Mouse (Mus musculus) fibroblast of lung, adult 2 months (primary cell): ENCODE results near the gene Irak2.
"Not testable (repeated sequence)": the region's sequence is repeated elsewhere in the genome, so short reads cannot be mapped to it uniquely, and the experiment has no call there.

ENCODE experiments used
- DNase-seq: peaks from one replicate; pipeline ENCODE4 v3.0.0-alpha.2; 2011; ENCODE audit warnings: low read depth

Gene Irak2

DNA sequence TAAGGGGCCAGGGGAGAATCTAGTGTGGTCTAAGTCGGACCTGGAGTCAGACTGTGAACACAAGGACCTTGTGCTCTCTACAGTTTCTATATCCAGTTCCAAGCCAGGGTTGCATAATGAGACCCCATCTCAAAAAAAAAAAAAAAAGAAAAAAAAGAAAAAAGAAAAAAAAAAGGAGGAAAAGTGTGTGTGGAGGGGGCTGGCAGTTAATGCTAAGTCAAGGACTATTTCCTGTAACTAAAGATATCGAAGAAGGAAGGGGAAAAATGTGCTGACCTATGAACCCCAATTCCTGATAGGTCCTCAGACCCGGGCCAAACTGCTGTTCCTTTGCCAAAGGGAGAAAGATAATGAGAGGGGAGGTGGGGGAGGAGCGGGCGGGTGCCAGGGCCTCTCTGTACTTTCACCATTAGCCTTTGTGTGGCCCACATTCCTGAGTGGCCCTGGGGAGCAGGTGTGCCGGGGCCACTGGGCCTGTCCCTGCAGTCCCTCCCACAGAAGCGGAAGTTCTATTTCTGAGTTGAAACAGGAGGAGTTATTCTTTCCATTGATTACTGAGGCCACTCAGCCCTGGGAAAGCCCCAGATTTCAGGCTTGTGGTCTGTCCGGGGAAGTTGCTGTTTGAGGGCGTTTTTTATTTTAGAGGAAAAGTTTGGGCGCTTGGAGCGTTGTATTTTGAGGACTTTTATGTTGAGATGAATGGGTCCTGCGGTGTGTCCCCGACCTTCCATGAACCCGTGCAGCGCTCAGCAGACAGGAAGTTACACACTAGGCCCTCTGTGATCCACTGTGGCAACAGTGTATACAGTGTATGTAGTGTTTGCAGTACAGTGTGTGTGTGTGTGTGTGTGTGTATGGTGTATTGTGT lies 30.3 kb downstream of the Irak2 start:
- DNase-seq, result no peak

DNA sequence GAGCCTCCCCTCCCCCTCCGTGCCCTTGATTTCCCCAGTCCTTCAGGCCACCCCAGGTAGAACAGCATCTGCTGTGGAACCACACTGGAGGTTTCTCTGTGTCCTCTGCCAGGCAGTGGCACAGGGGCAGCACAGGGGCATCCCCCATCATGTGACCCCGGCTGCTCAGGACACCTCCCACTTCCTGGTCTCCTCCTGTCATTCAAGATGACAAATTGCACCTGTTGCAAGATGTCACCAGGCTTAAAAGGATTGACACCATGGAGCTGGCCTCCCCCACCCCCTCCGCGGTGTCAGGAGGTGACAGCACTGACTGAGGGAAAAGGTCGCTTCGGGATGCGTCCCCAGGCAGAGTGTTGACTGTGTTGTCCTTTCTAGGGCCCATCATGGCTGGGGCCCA lies 31.6 kb downstream of the Irak2 start:
- DNase-seq, result no peak

DNA sequence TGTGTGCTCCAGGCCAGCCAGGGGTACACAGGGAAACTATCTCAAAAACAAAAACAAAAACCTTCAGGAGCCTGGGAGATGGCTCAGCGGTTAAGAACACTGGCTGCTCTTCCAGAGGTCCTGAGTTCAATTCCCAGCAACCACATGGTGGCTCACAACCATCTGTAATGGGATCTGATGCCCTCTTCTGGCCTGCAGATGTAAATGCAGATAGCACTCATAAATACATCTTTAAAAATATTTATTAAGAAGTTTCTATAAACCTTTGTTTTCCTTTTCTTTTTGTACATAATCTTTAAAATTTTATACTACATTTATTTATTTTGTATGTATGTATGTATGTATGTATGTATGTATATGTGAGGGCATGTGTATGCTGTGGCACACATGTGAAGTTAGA lies 33.8 kb downstream of the Irak2 start:
- not testable (repeated sequence) for DNase-seq

DNA sequence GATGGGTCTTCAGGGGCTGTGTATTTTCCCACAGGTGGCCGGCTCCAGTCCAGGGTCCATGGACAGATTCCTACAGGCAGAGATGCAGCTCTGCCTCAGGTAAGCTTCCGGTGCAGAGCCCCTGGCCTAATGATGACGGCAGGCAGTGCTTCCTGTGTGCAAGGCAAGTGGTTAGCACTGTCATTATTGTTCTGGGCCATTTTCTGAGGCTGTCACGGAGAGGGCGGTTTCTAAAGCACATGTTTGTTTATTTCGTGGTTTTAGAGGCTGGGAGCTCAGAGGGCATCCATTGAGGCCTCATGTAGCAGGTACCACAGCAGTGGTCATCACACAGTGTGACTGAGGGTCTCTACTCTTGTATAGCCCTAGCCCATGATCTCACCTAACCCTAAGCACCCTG lies 34.7 kb downstream of the Irak2 start:
- DNase-seq, result no peak

GRCm38 (mm10) chr6:113675234-113675633 lies 37.0 kb downstream of the Irak2 start:
- DNase-seq, result peak; percentile 67

DNA sequence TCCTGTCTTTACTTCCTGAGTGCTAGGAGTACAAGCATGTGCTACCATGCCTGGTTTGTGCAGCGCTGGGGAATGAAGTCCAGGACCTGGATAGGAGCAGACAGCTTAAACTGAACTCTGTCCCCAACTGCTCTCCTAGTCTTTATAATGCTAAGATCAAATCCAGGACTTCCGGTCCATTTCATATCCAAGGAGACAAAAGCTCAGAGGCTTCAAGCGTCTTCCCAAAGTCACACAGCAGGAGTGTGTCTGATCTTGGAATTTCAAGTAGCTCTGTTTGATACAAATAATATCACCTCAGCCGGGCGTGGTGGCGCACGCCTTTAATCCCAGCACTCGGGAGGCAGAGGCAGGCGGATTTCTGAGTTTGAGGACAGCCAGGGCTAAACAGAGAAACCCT lies 37.7 kb downstream of the Irak2 start:
- DNase-seq, result no peak

DNA sequence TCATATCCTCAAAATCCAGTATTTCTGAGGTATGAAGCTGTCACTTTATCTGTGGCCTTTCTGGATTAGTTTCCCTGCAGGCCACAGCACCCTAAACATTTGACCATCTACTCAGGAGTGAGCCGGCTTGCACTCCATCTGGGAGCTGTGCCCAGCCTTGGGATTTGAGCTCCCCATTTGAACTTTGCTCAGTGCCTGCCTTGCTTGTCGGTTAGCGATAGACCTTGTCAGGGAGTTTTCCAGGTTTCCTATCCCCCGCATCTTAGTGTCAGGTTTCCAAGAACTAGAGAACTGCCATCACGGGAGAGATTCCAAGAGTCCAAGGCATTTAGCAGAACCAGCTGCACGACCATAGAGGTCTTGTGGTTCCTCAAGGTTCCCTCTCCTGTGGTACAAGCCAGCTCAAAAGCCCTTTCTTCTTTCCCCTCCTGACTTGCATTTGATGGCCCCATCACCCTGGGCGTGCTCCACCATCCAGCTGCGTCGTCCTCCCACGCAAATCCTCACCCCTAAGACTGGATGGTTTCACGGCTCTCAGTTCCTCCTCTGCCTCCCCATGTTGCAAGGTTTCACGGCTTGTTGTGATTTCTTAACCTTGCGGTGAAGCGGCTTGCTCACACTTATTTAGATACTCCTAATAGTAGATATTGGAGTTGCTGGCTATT lies 38.9 kb downstream of the Irak2 start:
- DNase-seq, result no peak

- no peak for DNase-seq
These were observed 40.2 kb downstream of the Irak2 start for GRCm38 (mm10) chr6:113678246-113679012.

GRCm38 (mm10) chr6:113679993-113680566 lies 41.8 kb downstream of the Irak2 start:
- DNase-seq, result no peak

- no peak for DNase-seq
These were observed 43.0 kb downstream of the Irak2 start for GRCm38 (mm10) chr6:113681271-113681670.

- no peak for DNase-seq
These were observed 45.0 kb downstream of the Irak2 start for GRCm38 (mm10) chr6:113683081-113683825.

GRCm38 (mm10) chr6:113686551-113687125 lies 48.4 kb downstream of the Irak2 start:
- no peak for DNase-seq

- peak; percentile 82 for DNase-seq
These were observed 51.7 kb downstream of the Irak2 start for GRCm38 (mm10) chr6:113690008-113690399.

- peak; percentile 75 for DNase-seq
These were observed 52.3 kb downstream of the Irak2 start for GRCm38 (mm10) chr6:113690400-113691083.

DNA sequence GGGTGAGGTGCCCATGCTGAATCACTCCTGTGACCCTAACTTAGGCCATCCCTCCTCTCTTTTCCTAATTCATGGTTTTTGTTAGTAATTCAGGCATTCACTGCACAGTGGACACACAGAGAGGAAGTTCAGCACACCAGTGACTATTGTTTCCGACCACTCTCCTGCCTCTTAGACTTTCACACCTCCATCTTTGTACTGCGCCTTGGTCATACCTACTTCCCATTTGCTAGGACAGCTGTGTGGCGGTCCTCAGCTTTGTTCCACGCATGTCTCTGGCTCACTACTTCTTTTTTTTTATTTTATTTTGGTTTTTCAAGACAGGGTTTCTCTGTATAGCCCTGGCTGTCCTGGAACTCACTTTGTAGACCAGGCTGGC lies 52.8 kb downstream of the Irak2 start:
- DNase-seq, result no peak

GRCm38 (mm10) chr6:113692661-113693133 lies 54.4 kb downstream of the Irak2 start:
- no peak for DNase-seq

DNA sequence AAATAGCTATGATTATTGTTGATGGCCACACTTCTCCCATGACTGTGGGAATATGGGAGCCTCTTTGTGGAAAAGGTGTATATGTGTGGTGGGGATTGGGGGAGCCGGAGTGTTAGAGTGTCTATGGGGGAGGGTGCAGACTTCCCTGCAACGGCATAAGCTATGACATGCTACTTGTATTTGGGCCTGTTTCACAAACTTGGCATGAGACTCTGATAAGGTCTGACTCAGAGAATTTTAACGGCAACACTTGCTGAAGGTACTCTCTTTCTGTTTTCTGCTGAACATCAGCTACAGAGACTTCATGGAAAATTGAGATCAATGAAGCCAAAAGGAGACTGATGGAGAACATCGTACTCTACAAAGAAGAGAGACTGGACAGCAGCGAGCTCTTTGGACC lies 55.1 kb downstream of the Irak2 start:
- DNase-seq, result no peak

- no peak for DNase-seq
These were observed 56.9 kb downstream of the Irak2 start for GRCm38 (mm10) chr6:113695203-113695602.

GRCm38 (mm10) chr6:113695766-113696355 lies 57.6 kb downstream of the Irak2 start:
- no peak for DNase-seq

DNA sequence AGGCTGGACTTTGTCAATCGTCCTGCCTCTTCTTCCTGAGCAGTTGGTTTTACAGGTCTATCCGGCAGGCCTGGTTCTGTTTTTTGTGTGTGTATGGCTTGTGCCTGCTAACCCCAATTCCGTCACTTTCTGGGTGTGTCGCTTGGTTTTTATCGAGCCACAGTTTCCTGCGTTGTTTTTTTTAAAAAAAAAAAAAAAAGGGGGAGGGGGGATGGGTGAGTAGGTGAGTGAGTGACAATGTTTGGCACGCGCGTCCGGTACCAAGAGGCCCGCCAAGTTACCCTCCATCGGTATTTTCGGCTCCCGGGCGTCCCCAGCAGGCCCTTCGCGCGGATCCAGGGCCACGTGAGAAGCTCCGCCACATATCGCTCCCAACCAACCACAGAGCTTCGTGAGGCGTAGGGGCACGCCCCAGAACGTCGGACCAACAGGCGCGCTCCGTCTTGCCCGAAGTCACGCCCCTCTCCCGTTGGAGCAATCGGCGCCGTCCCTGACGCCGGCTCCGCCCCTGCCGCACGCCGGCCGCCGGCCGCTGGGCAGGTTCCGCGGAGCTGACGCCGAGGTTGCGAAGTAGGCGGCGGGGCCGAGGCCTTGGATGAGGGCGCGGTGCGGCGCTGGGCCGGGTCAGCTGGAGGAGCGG lies 58.4 kb downstream of the Irak2 start, which contains the start of gene Tatdn2:
TSS of gene Tatdn2 (plus strand) at position 469 of the 640 bp plus-strand sequence.
- DNase-seq, result peak; percentile 96
